Mouse (Mus musculus) gastrocnemius, postnatal 4 days (tissue): ENCODE data around the gene Snx21. TPM values are rescaled to one million over a fixed set of nuclear protein-coding genes. Genes with fewer than 3 reads are reported as not detected.

ENCODE experiments used
- DNase-seq, 2 experiments: peaks; one replicate each; pipeline ENCODE4 v3.0.0; 2021 to 2022; ENCODE audit warnings: low spot score in 2 of 2, mixed read lengths in 2 of 2
- total RNA-seq, 2 experiments: library from RNA; stranded (reverse); gene quantifications; 2 replicates each; pipeline ENCODE4 v1.2.3; 2021

The Snx21 gene
- total RNA-seq, 2 experiments from 2014 or later, result 23.4 to 24.6 TPM

DNA sequence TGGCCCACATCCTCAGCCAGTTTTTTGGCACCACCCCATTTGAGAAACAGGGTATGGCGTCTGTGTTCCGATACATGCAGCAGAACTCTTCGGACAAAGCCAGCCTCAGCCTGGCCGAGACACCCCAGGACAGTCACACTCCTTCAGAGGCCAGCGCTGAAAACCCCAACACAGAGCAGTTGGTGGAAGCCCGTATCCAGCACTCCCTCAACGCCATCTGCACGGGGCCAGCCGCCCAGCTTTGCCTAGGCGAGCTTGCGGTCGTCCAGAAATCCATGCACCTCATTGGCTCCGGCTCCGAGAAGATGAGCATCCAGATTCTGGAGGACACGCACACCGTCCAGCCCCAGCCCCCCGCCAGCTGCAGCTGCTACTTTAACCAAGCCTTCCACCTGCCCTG lies 39.9 kb downstream of the Snx21 start:
- DNase-seq, result no peak

DNA sequence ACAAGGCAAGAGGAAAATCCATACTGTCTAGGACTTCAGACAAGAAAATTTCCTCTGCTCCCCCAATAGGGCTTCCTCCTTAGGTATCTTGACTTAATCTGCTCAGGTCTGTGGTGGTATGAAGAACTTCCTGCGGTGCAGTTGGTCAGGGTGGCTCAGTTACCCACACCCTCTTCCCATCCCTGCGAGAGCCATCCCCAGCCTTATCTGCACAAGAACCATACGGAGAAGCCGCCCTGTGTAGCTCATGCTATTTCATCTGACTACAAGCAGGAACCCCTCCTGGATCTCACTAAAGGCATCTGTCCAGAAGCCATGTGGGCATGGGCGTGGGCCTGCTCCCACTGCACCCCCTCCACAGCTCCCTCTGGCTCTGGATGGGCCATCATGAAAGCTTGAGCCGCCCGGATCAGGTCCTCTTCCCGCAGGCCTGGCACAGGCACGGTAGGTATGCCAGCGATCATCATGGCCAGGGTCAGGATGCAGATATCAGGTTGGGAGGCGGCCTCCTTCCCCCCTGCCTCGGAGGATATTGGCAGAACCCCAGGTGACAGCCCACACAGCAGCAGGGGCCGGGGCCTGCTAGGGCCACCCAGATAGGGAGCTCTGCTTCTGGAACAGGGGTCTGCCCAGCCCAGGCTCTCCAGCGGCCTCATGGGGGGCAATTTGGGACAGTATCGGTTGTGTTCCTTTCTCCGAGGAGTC lies 41.7 kb downstream of the Snx21 start:
- no peak for DNase-seq

DNA sequence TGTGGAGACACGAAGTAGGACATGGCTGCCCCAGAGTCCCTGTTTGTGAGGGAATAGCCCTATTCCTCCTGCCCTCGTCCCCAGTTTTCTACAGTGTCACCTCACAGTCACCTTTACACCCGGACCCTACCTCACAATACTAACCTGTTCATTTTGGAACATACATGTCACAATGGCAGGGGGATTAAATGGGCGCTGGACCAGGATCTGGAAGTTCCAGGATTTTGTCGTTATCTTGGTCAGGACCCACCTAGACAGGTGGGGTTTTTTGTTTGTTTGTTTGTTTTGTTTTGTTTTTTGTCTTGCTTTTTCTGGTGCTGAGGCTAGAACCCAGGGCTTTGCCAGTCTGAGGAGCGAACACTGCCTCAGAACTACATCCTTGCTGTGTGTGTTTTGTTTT lies 42.8 kb downstream of the Snx21 start, which contains the start of gene Spata25:
Gene Spata25 (minus strand): TSS at position 101 of the 400 bp plus-strand sequence.
- no peak for DNase-seq

DNA sequence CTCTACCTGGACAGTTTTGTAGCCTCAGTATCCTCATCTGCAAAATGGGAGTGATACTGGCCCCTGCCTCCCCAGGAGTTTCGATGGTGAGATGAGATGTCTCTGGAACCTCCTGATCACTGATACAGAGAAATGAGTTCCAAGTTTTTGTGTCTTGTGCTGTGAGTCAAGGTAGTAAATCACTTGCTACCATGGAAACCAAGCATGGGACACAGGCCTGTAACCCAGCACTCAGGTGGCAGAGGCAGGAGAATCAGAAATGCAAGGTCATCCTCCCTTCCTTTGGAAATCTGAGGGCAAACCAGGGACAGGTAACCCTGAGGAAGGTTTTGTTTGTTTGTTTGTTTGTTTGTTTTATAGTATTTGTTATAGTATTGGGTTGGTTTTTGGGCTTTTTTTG lies 43.5 kb downstream of the Snx21 start:
- DNase-seq, result no peak

DNA sequence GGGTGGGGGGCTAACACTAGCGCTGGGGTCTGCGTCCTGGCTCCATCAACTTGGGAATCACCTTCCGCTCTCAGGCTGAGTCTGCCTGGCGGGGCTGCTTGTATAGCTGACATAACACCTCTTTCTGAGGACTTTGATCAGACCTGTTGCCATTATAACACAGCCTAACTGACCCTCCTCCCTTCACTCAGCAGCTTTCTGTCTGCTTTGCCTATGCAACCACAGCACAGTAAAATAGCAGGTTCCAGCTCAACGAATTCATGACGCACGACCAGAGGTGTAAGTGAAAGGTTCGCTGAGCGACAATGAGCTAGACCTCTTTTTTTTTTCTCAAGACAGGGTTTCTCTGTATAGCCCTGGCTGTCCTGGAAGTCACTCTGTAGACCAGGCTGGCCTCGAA lies 45.4 kb downstream of the Snx21 start:
- DNase-seq, result no peak

DNA sequence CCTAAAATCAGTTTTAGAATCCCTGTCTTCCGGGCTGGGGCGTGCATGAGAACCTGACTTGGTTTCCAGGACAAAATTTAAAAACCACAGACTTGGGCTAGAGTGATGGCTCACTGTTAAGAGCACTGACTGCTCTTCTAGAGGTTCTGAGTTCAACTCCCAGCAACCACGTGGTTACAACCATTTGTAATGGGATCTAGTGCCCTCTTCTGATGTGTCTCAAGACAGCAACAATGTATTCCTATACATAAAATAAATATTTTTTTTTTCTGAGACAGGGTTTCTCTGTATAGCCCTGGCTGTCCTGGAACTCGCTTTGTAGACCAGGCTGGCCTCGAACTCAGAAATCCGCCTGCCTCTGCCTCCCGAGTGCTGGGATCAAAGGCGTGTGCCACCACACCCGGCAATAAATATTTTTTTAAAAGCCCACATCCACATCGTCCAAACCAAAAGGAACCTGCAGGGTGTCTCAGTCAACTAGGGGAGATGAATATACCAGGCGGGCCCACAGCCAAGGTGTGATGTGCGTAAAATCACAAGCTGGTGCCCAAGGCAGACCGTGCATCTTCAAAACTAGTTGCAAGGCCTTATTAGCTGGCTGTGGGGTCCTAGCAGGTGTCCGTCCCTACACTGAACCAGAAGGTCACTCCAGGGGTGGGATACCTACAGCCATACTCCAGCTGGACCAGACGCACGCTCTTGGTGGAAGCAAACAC lies 46.6 kb downstream of the Snx21 start:
- no peak for DNase-seq

DNA sequence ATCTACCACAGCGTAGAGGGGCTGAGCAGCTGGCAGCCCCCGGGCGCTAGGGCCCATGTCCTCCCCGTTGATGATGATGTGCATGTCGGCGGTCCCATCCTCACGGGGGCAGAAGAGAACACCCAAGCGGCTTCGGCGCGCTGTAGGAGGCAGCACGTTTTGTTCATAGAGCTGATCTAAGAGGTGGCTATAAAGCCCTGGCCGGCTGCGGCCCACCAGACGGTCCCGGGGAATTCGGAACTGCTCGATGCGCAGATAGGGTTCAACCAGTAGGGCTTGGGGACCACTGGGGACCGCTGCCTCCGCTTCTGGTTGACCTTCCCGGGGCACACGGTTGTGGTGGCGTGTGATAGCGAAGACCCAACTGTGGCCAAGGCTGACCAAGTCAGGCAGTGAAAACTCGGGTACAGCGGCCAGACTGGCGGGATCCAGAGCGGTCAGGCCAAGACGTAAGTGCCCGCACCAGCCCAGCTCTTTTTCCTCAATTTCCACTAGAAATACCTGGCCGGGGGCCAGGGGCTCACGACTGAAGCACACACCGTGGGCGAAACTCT lies 47.2 kb downstream of the Snx21 start, which contains the start of gene Ctsa:
Gene Ctsa (plus strand): TSS at position 126 of the 554 bp plus-strand sequence.
- peak; percentile 51 to 73 for DNase-seq

DNA sequence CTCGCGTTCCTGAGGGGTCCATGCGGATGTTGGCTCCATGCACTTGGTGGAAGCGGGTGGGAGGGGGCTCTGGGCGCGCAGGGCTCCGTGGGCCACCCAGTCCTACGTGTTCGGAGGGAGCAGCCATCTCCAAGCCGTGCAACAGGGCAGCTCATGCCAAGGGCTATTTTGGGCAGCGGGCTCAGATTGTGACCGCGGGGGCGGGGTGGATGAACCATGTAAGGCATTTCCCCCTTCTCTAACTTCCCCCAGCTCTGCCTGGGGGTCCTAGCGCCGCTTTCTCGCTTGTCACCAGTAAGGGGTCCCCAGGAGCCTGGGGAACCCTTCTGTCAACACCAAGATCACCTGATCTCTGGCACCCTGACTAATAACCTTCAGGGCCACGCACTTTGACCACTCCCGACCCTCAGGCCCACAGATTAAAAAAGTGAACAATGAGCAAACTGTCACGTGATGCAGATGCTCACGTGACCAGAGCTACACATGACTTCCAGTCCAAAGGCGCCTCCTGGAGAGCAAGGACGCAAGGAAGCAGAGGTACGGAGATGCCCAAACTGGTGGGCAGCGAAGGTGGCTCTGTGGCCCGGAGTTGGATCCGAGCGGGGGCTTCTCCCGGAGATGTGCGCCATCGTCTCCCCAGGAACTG lies 47.8 kb downstream of the Snx21 start, which contains the start of gene Neurl2:
Gene Neurl2 (minus strand): TSS at position 143 of the 646 bp plus-strand sequence.
- DNase-seq, result peak; percentile 84 to 93

DNA sequence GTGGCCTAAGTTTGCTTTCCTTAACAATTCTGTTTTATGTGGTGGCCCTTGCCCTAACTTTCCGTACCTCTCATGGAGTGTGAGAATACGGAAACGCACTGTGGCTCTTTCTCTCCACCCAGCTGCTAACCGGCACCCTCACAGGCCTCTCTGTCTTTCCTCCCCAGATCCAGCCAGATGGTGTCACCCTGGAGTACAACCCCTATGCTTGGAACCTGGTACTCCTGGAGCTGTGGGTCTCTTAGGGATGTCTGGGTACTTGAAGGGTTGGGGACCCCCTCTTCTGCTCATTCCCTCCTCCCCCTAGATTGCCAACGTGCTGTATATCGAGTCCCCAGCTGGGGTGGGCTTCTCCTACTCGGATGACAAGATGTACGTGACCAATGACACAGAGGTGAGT lies 48.9 kb downstream of the Snx21 start:
- DNase-seq, result no peak

DNA sequence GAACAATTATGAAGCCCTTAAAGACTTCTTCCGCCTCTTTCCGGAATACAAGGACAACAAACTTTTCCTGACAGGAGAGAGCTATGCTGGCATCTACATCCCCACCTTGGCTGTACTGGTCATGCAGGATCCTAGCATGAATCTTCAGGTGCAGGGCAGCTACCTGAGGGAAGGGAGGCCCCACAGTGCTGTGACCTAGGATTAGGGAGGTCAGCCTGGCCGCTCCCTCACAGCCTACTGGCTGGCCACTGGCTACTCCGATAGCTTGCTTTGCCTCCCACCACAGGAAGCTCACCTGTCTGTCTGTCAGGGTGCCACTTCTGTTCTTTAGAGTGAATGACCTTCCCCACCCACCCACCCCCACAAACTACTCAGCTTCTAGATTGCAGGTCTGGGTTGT lies 49.5 kb downstream of the Snx21 start:
- DNase-seq, result no peak

Other genes starting within 250 kb of the Snx21 start
- 1 to 10 TPM in 1 of 2 experiments, not detected in 1; 1.3 TPM for gene Wfdc2, start 223.4 kb upstream of the Snx21 start, total RNA-seq
- gene Spint3, start 212.4 kb upstream of the Snx21 start, total RNA-seq, result not detected
- not detected for gene Wfdc6a, start 200.4 kb upstream of the Snx21 start, total RNA-seq
- not detected for gene Eppin, start 192.2 kb upstream of the Snx21 start, total RNA-seq
- not detected for gene Wfdc6b, start 172.3 kb upstream of the Snx21 start, total RNA-seq
- gene Wfdc8, start 172.2 kb upstream of the Snx21 start, total RNA-seq, result not detected
- not detected for gene Wfdc16, start 147.0 kb upstream of the Snx21 start, total RNA-seq
- not detected for gene Wfdc10, start 129.8 kb upstream of the Snx21 start, total RNA-seq
- gene Wfdc9, start 129.2 kb upstream of the Snx21 start, total RNA-seq, result not detected
- not detected for gene Wfdc11, start 111.7 kb upstream of the Snx21 start, total RNA-seq
- not detected for gene Wfdc13, start 100.7 kb upstream of the Snx21 start, total RNA-seq
- not detected for gene Spint4, start 87.3 kb upstream of the Snx21 start, total RNA-seq
- gene Spint5, start 70.5 kb upstream of the Snx21 start, total RNA-seq, result not detected
- not detected for gene Wfdc3, start 39.9 kb upstream of the Snx21 start, total RNA-seq
- 10 to 100 TPM; 40.8 to 40.9 TPM for gene Dnttip1, start 39.8 kb upstream of the Snx21 start, total RNA-seq
- gene Ube2c, start 15.9 kb upstream of the Snx21 start, total RNA-seq, result 10 to 100 TPM; 26.8 to 34.0 TPM
- gene Tnnc2, start 5.9 kb upstream of the Snx21 start, total RNA-seq, result over 10,000 TPM; 10,138 to 10,688 TPM
- 10 to 100 TPM; 12.8 to 14.0 TPM for gene Acot8, start 19.1 kb downstream of the Snx21 start, total RNA-seq
- gene Zswim3, start 19.3 kb downstream of the Snx21 start, total RNA-seq, result 1 to 10 TPM; 1.5 to 1.6 TPM
- gene Zswim1, start 36.9 kb downstream of the Snx21 start, total RNA-seq, result 1 to 10 TPM; 4.7 to 5.9 TPM
- gene Spata25, start 42.7 kb downstream of the Snx21 start, total RNA-seq, result 1 to 10 TPM; 1.2 to 1.9 TPM
- gene Ctsa, start 47.0 kb downstream of the Snx21 start, total RNA-seq, result 10 to 100 TPM; 75.0 to 82.3 TPM
- 10 to 100 TPM; 38.5 to 41.9 TPM for gene Neurl2, start 47.6 kb downstream of the Snx21 start, total RNA-seq
- gene Pltp, start 71.9 kb downstream of the Snx21 start, total RNA-seq, result 10 to 100 TPM in 1 of 2 experiments, 1 to 10 TPM in 1; 9.5 to 15.5 TPM
- 10 to 100 TPM; 42.1 to 43.3 TPM for gene Pcif1, start 93.5 kb downstream of the Snx21 start, total RNA-seq
- gene Zfp335, start 125.9 kb downstream of the Snx21 start, total RNA-seq, result 10 to 100 TPM; 11.7 to 14.3 TPM
- 1 to 10 TPM in 1 of 2 experiments, under 1 TPM in 1; 0.93 to 1.1 TPM for gene Mmp9, start 155.0 kb downstream of the Snx21 start, total RNA-seq
- gene Slc12a5, start 175.0 kb downstream of the Snx21 start, total RNA-seq, result under 1 TPM; 0.54 to 0.93 TPM
- gene Ncoa5, start 249.0 kb downstream of the Snx21 start, total RNA-seq, result 10 to 100 TPM; 31.4 to 34.4 TPM